Mouse (Mus musculus) limb, embryonic 11.5 days (tissue): ENCODE data around the gene Gm12166. TPM values are rescaled to one million over a fixed set of nuclear protein-coding genes. Genes with fewer than 3 reads are reported as not detected.

Source experiments
- ATAC-seq: fragments of 200-750 bp; cut with Nextera tagmentation; 2 replicates; pipeline ENCODE4 v1.8.0; 2017; ENCODE audit warnings: low read depth; ENCODE audit not compliant: insufficient number of reproducible peaks, low FRiP score, low TSS enrichment
- DNase-seq: peaks from one replicate; pipeline ENCODE4 v3.0.0-alpha.2; 2015; ENCODE audit warnings: low spot score
- H3K27ac ChIP-seq: fragments of 300-500 bp; sonication (generic); replicated peaks from 2 replicates; pipeline ENCODE4 v1.5.1; 2014; ENCODE audit warnings: low read depth, mild to moderate bottlenecking, low read length
- H3K27me3 ChIP-seq: fragments of 300-500 bp; sonication (generic); 2 replicates; pipeline ENCODE4 v1.6.1; 2014; ENCODE audit warnings: mild to moderate bottlenecking, low read length, mixed read lengths; ENCODE audit not compliant: control insufficient read depth, insufficient read depth
- H3K36me3 ChIP-seq: fragments of 300-500 bp; sonication (generic); 2 replicates; pipeline ENCODE4 v1.6.1; 2014; ENCODE audit warnings: mild to moderate bottlenecking, low read length, moderate library complexity, mixed read lengths; ENCODE audit not compliant: control insufficient read depth, insufficient read depth
- H3K4me1 ChIP-seq: fragments of 300-500 bp; sonication (generic); 2 replicates; pipeline ENCODE4 v1.6.1; 2014; ENCODE audit warnings: low read length, mixed read lengths; ENCODE audit not compliant: control insufficient read depth, insufficient read depth
- H3K4me2 ChIP-seq: fragments of 300-500 bp; sonication (generic); 2 replicates; pipeline ENCODE4 v1.6.1; 2014; ENCODE audit warnings: low read depth, mild to moderate bottlenecking, moderate library complexity; ENCODE audit not compliant: severe bottlenecking
- H3K4me3 ChIP-seq: fragments of 300-500 bp; sonication (generic); 2 replicates; pipeline ENCODE4 v1.5.1; 2014; ENCODE audit warnings: low read depth, low read length
- H3K9ac ChIP-seq: fragments of 300-500 bp; sonication (generic); 2 replicates; pipeline ENCODE4 v1.6.1; 2014; ENCODE audit warnings: mild to moderate bottlenecking, low read length
- H3K9me3 ChIP-seq: fragments of 300-500 bp; sonication (generic); 2 replicates; pipeline ENCODE4 v1.6.1; 2016; ENCODE audit warnings: low read length; ENCODE audit not compliant: control insufficient read depth
- WGBS: fragments of 180-500 bp; shearing (Covaris S2); extraction: QIAGEN DNeasy Blood & Tissue Kit; methylation state at CpG from one replicate; pipeline ENCODE4 v1.1.7; 2014; 5-methylcytosine and 5-hydroxymethylcytosine counted together
- polyA plus RNA-seq: library from polyadenylated mRNA; unstranded; fragments of >200 nt; fragmentation: Nextera tagmentation; extraction: Ambion mirVana; gene quantifications from 2 replicates; pipeline ENCODE4 v1.2.1, GENCODE M21; 2014

Gm12166 gene
- polyA plus RNA-seq, 1 experiment from 2014 or later, result 4.8 TPM

DNA sequence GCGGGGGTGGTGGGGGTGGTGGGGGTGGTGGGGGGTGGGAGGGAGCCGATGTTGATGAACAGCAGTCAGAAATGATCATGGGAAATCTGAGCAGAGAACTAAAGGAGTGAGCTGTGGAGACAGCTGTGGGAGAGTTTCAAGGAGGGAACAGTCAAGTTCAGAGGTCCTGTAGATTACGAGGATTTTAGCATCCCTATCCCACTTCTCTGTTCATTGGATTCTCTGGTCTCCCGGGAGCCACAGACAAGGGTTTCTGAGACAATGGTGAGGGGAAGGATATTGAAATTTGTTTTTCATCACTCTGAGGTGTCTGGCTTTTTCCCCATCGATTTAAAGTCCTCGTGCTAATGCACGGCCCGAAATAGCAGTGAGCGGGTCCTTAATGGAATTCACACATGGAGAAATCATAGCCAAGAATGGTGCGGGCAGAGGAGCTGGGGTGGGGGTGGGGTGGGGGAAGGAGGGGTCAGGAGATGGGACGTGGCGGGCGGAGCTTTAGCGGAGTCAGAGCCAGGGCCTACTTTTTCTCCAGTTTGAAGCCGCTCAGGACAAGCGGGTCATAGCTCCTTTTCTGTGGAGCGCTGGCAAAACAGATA, 17.4 kb upstream of the Gm12166 start:
- no peak overlapping the region for H3K4me2 ChIP-seq

DNA sequence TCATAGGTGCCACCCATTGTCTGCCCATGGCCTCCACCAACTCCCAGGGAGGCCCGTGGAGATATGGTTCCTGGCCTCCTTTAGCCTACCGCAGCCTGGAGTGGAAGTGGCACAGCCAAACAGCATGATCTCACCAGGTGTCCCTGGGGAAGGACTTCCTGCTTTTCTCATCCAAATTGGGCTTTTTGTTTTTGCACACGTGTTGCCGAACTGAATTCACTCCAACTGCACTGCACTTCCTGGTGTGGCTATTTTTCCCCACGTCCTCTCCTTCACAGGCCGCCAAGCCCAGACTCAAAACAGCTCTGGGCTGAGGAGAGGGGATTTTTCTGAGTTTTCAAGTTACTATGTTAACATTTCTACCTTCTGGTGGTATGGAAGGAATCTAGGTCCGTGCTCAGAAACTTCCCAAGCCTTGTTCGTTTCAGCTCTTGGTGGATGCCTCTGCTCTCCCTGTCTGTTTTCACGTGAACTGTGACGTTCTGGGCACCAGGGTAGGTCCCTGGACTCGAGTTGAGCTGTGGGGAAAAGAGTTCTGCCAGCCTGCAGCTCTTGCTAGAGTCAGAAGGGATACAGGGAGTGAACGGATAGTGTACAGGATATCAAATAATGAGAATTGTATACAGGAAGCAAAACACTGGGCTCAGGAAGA, 16.8 kb upstream of the Gm12166 start:
- DNase-seq (no peak), ATAC-seq (no peak)
- no peak overlapping the region for H3K9ac ChIP-seq
- no peaks in the 10 kb centered on the region for H3K27me3 ChIP-seq
- 41% methylated on average over 12 of the region's 12 CpGs for WGBS
- no peak overlapping the region for H3K4me2 ChIP-seq
- H3K36me3 ChIP-seq, result peaks cover 2% of the 10 kb centered on the region; the same call in 1 of the 2 replicates
- H3K4me3 ChIP-seq, result no peak overlapping the region
- peak overlapping the region; percentile 78 for H3K27ac ChIP-seq
- peaks cover 30% of the 10 kb centered on the region for H3K4me1 ChIP-seq
- no peaks in the 10 kb centered on the region for H3K9me3 ChIP-seq

More for the DNA sequence above, 17.4 kb upstream of the Gm12166 start:
- ATAC-seq, result no peak
- WGBS, result 43% methylated on average over 17 of the region's 17 CpGs
- Histone ChIP-seq H3K9me3 (no peaks in the 10 kb centered on the region), H3K27ac (peak overlapping the region; percentile 78; the same call in 1 of the 2 replicates), H3K9ac (no peak overlapping the region), H3K4me1 (peaks cover 30% of the 10 kb centered on the region), H3K36me3 (peaks cover 2% of the 10 kb centered on the region; the same call in 1 of the 2 replicates), H3K4me3 (no peak overlapping the region), H3K27me3 (no peaks in the 10 kb centered on the region)
- DNase-seq, result no peak

DNA sequence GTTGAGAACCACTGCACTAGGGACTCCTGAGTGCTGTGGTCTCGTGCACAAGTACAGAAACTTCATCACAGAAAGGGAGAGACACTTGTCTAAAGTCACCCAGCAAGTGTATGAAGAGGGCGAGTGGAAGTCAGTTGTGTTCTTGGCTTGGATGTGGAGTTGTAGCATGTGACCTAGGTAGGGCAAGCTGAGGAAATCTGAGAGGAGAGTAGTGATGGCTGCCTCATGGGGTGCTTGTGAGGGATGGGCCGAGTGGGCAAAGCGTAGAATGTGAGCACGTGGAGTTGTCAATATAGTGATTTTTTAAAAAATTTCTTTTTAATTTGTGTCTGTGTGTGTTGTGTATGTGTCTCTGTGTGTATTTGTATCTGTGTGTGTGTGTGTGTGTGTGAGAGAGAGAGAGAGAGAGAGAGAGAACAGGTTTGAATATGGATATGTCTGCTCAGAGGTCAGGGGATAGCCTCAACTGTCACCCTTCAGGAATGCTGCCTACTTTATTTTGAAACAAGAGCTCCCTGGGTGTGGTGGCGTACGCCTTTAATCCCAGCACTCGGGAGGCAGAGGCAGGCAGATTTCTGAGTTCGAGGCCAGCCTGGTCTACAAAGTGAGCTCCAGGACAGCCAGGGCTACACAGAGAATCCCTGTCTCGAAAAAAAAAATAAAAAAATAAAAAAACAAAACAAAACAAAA, 15.4 kb upstream of the Gm12166 start:
- WGBS, result 89% methylated on average over 10 of the region's 10 CpGs
- Histone ChIP-seq H3K4me1 (peaks cover 26% of the 10 kb centered on the region), H3K4me3 (no peak overlapping the region), H3K27me3 (no peaks in the 10 kb centered on the region), H3K9me3 (no peaks in the 10 kb centered on the region), H3K27ac (no peak overlapping the region), H3K36me3 (peaks cover 2% of the 10 kb centered on the region; the same call in 1 of the 2 replicates), H3K9ac (no peak overlapping the region), H3K4me2 (no peak overlapping the region)
- no peak for DNase-seq
- ATAC-seq, result no peak

DNA sequence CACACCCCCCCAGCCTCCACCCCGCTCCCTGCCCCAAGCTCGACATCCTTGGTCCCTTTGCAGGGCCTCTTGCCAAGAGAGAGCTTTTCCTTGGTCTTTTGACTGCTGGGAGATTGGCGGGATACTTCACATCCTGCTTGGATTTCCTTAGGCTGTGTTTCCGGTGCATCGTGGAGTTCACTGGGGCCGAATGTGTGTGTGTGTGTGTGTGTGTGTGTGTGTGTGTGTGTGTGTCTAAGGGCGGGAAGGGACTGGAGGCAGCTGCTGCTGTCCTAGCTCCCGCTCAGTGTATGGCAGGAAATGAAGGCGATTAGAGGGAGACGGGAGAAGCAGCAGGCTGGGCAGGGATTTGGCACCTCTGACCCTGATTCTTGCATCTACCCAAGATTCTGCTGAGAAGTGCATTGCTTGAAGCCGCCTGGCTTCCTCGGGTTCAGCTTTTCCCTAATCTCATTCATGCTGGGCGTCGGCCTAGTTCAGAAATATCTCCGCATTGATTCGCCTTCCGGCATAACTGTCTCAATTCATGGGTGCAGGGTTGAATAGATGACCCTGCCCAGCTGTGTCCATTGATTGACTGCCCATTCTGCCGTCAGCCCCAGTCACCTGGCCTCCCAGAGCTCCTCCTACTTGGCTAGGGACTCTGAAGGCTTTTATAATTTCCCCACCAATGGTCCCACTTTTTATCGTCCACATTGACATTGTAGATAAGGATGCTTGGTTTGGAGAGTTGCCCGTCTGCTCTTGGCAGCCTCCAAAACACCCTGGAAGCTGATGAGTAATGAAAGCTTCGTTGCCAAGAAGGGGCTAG, 13.3 kb upstream of the Gm12166 start:
- DNase-seq, result no peak
- Histone ChIP-seq H3K36me3 (peaks cover 2% of the 10 kb centered on the region; the same call in 1 of the 2 replicates), H3K9ac (no peak overlapping the region)

DNA sequence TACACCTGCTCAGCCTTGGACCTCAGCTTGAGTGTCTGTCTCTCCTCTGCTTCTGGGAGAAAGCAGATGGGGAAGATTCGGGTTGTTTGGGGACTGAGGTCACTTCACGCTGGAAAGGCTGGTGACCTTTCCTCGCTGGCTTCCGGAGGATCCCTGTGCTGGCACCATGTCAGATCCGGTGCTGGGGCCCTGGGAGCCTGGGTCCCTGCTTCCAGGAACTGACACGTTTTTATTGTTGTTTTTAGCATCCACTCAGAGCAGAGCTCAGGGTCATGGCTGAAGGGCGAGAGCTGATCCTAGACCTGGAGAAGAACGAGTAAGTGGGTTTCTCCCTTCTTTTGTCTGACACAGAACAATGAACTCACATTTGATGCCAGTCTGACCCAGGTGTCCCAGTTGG, 12.6 kb upstream of the Gm12166 start:
- 76% methylated on average over 8 of the region's 8 CpGs for WGBS
- peak overlapping the region; percentile 12; the same call in 1 of the 2 replicates for H3K27ac ChIP-seq
- H3K27me3 ChIP-seq, result no peaks in the 10 kb centered on the region
- DNase-seq (no peak), ATAC-seq (no peak)
- H3K36me3 ChIP-seq, result peaks cover 2% of the 10 kb centered on the region; the same call in 1 of the 2 replicates
- no peak overlapping the region for H3K4me3 ChIP-seq
- H3K4me1 ChIP-seq, result peaks cover 17% of the 10 kb centered on the region
- no peak overlapping the region for H3K9ac ChIP-seq
- H3K4me2 ChIP-seq, result no peak overlapping the region
- H3K9me3 ChIP-seq, result no peaks in the 10 kb centered on the region

More for the DNA sequence above, 13.3 kb upstream of the Gm12166 start:
- 64% methylated on average over 21 of the region's 21 CpGs for WGBS
- no peaks in the 10 kb centered on the region for H3K9me3 ChIP-seq
- no peak overlapping the region for H3K4me2 ChIP-seq
- 0 out of 2 replicates have a peak, but pooled peaks have one; percentile 53 for ATAC-seq
- no peak overlapping the region for H3K4me3 ChIP-seq
- H3K4me1 ChIP-seq, result peaks cover 20% of the 10 kb centered on the region
- no peaks in the 10 kb centered on the region for H3K27me3 ChIP-seq
- peak overlapping the region; percentile 12; the same call in 1 of the 2 replicates for H3K27ac ChIP-seq

DNA sequence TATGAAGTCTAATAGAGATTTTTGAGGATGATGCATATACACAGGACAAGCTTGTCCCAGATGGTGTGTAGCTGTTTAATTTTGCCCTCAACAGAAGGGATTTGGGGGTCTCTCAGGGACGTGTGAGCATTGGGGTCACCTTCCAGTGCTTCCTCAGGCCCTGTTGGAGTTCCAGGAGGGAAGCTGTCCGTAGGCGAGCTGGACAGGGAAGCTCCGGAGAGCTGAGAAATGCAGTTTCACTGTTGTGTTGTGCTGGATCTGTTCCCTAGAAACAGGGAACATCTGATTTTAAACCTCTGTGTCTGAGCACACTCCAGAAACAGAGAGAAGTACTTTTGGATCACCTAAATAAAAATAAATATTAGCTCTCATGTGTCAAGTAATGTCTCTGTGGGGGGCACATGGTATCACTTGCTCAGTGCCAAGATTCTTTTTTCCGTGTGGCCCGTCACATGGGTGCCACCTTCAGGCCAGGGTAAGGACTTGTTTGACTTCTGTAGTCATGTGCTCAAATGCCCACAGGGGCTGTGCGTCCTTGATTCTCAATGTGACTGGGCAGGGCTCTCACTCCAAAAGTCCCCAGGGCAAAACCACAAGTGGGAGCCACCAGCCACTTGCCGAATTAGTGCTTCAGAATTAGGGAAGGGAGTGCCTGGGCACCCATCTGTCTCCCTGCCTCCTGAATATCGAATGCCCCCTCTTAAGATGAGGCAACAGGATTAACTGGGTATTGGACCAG, 11.0 kb upstream of the Gm12166 start:
- Histone ChIP-seq H3K4me3 (no peak overlapping the region), H3K27me3 (no peaks in the 10 kb centered on the region), H3K9me3 (no peaks in the 10 kb centered on the region), H3K4me2 (no peak overlapping the region), H3K4me1 (peaks cover 7% of the 10 kb centered on the region), H3K36me3 (peaks cover 2% of the 10 kb centered on the region; the same call in 1 of the 2 replicates), H3K27ac (no peak overlapping the region), H3K9ac (no peak overlapping the region)
- DNase-seq (no peak), ATAC-seq (no peak)
- 69% methylated on average over 9 of the region's 9 CpGs for WGBS

DNA sequence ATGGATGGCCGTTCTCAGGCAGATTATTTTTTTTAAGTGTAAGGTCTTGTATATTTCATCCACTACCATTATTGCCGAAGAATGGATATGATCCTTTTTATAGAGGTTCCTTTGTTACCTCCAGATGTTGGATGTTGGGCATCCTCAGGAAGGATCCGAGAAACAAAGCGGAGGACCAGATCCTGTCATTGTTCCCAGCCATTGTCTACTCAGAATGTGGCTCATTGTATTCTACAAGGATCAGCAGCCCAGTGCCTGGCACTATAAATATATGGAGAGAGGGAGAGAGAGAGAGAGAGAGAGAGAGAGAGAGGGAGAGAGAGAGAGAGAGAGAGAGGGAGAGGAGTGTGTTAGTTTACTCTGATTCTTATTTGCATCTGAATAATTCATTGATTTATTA, 10.4 kb upstream of the Gm12166 start:
- Histone ChIP-seq H3K9me3 (no peaks in the 10 kb centered on the region), H3K27ac (no peak overlapping the region), H3K36me3 (peaks cover 2% of the 10 kb centered on the region; the same call in 1 of the 2 replicates), H3K4me1 (peaks cover 7% of the 10 kb centered on the region), H3K9ac (no peak overlapping the region), H3K4me3 (no peak overlapping the region), H3K4me2 (no peak overlapping the region), H3K27me3 (no peaks in the 10 kb centered on the region)
- ATAC-seq (no peak), DNase-seq (no peak)
- 77% methylated on average over 4 of the region's 4 CpGs for WGBS
